Mouse (Mus musculus) forebrain, embryonic 11.5 days (tissue): ENCODE measurements around the gene Slc15a3. TPM values are rescaled to one million over a fixed set of nuclear protein-coding genes. Genes with fewer than 3 reads are reported as not detected.

Experiments
- ATAC-seq: fragments of 200-750 bp; cut with Nextera tagmentation; replicated peaks from 2 replicates; pipeline ENCODE4 v1.8.0; 2017; ENCODE audit warnings: moderate TSS enrichment; ENCODE audit not compliant: low FRiP score
- DNase-seq: peaks from one replicate; pipeline ENCODE4 v3.0.0-alpha.2; 2017; ENCODE audit warnings: low spot score
- H3K27ac ChIP-seq: fragments of 300-500 bp; sonication (generic); 2 replicates; pipeline ENCODE4 v1.5.1; 2014; ENCODE audit warnings: low read depth, low read length
- H3K27me3 ChIP-seq: fragments of 300-500 bp; sonication (generic); 2 replicates; pipeline ENCODE4 v1.6.1; 2014; ENCODE audit warnings: mild to moderate bottlenecking, low read length, mixed read lengths; ENCODE audit not compliant: control insufficient read depth, insufficient read depth
- H3K36me3 ChIP-seq: fragments of 300-500 bp; sonication (generic); 2 replicates; pipeline ENCODE4 v1.6.1; 2014; ENCODE audit warnings: mild to moderate bottlenecking, low read length, moderate library complexity, mixed read lengths; ENCODE audit not compliant: control insufficient read depth, insufficient read depth
- H3K4me1 ChIP-seq: fragments of 300-500 bp; sonication (generic); replicated peaks from 2 replicates; pipeline ENCODE4 v1.6.1; 2014; ENCODE audit warnings: low read length, mixed read lengths; ENCODE audit not compliant: control insufficient read depth, insufficient read depth
- H3K4me2 ChIP-seq: fragments of 300-500 bp; sonication (generic); 2 replicates; pipeline ENCODE4 v1.6.1; 2014; ENCODE audit warnings: low read depth, mild to moderate bottlenecking, low read length, moderate library complexity, mixed read lengths; ENCODE audit not compliant: severe bottlenecking
- H3K4me3 ChIP-seq: fragments of 300-500 bp; sonication (generic); 2 replicates; pipeline ENCODE4 v1.5.1; 2014; ENCODE audit warnings: low read depth, low read length
- H3K9ac ChIP-seq: fragments of 300-500 bp; sonication (generic); 2 replicates; pipeline ENCODE4 v1.6.1; 2014; ENCODE audit warnings: low read length
- H3K9me3 ChIP-seq: fragments of 300-500 bp; sonication (generic); 2 replicates; pipeline ENCODE4 v1.6.1; 2016; ENCODE audit warnings: low read length, mixed read lengths; ENCODE audit not compliant: control insufficient read depth
- WGBS: fragments of 180-500 bp; shearing (Covaris S2); extraction: QIAGEN DNeasy Blood & Tissue Kit; methylation state at CpG from one replicate; pipeline ENCODE4 v1.1.7; 2014; 5-methylcytosine and 5-hydroxymethylcytosine counted together
- polyA plus RNA-seq: library from polyadenylated mRNA; unstranded; fragments of >200 nt; fragmentation: Nextera tagmentation; extraction: Ambion mirVana; gene quantifications from 2 replicates; pipeline ENCODE4 v1.2.1, GENCODE M21; 2014

Slc15a3 gene
- polyA plus RNA-seq, 1 experiment from 2014 or later, result 0.19 TPM

GRCm38 (mm10) chr19:10804850-10805660 lies 34.5 kb upstream of the Slc15a3 start:
- ATAC-seq (no peak), DNase-seq (no peak)
- H3K4me1 ChIP-seq, result no peaks in the 10 kb centered on the region
- no peak overlapping the region for H3K9ac ChIP-seq
- WGBS, result 75% methylated on average over 2 of the region's 2 CpGs
- H3K36me3 ChIP-seq, result no peaks in the 10 kb centered on the region
- no peaks in the 10 kb centered on the region for H3K9me3 ChIP-seq
- no peak overlapping the region for H3K27ac ChIP-seq
- no peak overlapping the region for H3K4me3 ChIP-seq
- H3K27me3 ChIP-seq, result no peaks in the 10 kb centered on the region
- H3K4me2 ChIP-seq, result no peak overlapping the region

- no peak for DNase-seq
- Histone ChIP-seq H3K4me2 (no peak overlapping the region), H3K4me1 (no peaks in the 10 kb centered on the region), H3K36me3 (no peaks in the 10 kb centered on the region), H3K9ac (no peak overlapping the region), H3K9me3 (no peaks in the 10 kb centered on the region), H3K27me3 (no peaks in the 10 kb centered on the region), H3K27ac (no peak overlapping the region), H3K4me3 (no peak overlapping the region)
- 92% methylated on average over 11 of the region's 11 CpGs for WGBS
- no peak for ATAC-seq
Measured at GRCm38 (mm10) chr19:10805661-10806285, 33.8 kb upstream of the Slc15a3 start.

DNA sequence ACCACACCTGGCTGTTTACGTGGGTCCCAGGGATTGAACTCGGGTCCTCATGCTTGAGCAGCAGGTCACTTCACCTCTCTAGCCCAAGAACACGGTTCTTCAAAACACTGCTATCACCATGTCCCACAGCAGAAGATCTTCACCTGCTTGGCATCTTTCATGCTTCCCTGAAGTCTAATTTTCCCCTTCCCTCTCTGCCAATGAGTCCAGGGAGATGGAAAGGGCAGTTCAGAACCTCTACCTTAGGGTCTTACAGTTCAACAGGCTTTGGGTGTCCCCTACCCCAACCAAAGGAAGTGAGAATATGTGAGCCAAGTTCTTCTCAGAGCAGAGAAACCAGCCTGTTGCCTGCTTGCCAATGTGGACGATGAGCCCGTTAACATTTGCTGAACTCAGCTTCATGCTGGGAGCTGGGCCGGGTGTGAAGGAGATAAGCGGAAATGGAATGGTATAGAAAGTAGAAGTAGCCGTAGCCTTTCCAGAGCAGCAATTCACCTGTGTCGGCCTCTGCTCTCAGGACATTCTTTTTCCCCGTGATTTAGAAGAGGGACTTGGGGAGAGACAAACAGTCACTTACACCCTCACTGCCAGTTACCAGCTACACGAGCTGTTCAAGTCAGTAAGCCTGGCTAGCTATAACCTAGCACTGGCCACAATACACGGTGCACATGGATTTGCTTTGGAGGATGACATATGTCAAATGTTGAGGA lies 30.8 kb upstream of the Slc15a3 start:
- Histone ChIP-seq H3K4me1 (no peaks in the 10 kb centered on the region), H3K27me3 (no peaks in the 10 kb centered on the region), H3K27ac (no peak overlapping the region), H3K36me3 (no peaks in the 10 kb centered on the region), H3K9ac (no peak overlapping the region), H3K4me2 (no peak overlapping the region), H3K9me3 (no peaks in the 10 kb centered on the region), H3K4me3 (no peak overlapping the region)
- no peak for DNase-seq
- ATAC-seq, result no peak
- WGBS, result 90% methylated on average over 12 of the region's 12 CpGs

DNA sequence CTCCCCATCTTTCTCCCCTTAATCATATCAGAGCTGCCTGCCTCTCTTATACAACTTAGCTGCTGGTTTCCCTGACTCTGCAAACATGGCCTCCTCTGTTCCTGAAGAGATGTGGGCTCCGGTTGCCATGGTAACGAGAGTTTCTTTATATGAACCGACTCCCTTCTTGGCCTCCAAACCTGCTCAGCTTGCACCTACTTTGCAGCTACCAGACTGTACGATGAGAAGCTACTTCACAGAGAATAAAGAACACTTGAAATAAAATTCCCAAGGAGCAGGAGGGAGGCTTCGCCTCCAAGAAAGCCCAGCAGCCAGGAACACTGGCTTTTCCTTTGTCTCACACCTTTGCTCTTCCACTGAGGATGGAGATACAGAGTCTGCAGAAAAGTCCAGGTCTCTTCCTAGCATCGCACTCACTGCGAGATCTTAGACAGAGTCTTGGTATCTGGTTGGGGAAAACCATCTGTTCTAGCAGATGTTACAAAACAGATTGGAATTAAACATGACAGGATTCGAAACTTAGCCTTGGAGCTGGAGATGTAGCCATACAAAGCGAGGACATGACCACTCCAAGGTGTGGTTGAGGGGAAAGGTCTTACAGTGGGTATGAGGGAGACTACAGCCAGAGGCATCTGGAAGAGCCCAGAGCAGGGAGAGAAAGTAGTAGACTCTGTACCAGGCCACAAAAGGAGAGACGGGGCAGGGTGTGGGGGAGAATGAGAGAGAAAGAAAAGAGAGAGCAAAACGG lies 29.9 kb upstream of the Slc15a3 start:
- DNase-seq (no peak), ATAC-seq (no peak; the same call in 1 of the 2 replicates)
- H3K27me3 ChIP-seq, result no peaks in the 10 kb centered on the region
- H3K9me3 ChIP-seq, result no peaks in the 10 kb centered on the region
- H3K9ac ChIP-seq, result no peak overlapping the region
- 81% methylated on average over 11 of the region's 11 CpGs for WGBS
- no peaks in the 10 kb centered on the region for H3K4me1 ChIP-seq
- no peak overlapping the region for H3K4me3 ChIP-seq
- no peaks in the 10 kb centered on the region for H3K36me3 ChIP-seq
- H3K4me2 ChIP-seq, result no peak overlapping the region
- no peak overlapping the region for H3K27ac ChIP-seq

- 75% methylated on average over 4 of the region's 4 CpGs for WGBS
- DNase-seq (no peak), ATAC-seq (no peak)
- Histone ChIP-seq H3K27me3 (no peaks in the 10 kb centered on the region), H3K4me2 (no peak overlapping the region), H3K4me1 (no peaks in the 10 kb centered on the region), H3K27ac (no peak overlapping the region), H3K9ac (no peak overlapping the region), H3K4me3 (no peak overlapping the region), H3K36me3 (no peaks in the 10 kb centered on the region), H3K9me3 (no peaks in the 10 kb centered on the region)
Measured at GRCm38 (mm10) chr19:10810176-10810492, 29.4 kb upstream of the Slc15a3 start.

DNA sequence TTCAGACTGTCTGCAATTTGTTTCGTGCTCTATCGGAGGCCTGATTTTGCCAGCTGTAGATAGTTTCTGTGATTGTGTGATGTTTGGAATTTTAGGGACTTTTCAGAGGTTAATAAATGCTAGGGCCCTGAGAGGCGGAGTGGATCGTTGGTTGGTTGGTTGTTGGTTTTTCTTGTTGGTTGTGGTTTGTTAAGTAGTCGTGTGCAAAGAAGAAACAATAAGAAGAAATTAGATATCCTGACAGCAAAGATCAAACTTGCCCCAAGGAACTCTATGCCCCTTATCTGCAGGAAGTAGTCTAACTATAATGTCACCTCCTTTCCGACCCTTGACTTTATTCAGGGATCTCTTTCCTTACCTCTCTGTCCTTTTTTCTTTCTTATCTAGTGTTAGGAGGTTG lies 28.1 kb upstream of the Slc15a3 start:
- Histone ChIP-seq H3K36me3 (no peaks in the 10 kb centered on the region), H3K27me3 (no peaks in the 10 kb centered on the region), H3K27ac (no peak overlapping the region), H3K4me1 (no peaks in the 10 kb centered on the region), H3K4me2 (no peak overlapping the region), H3K9me3 (no peaks in the 10 kb centered on the region), H3K4me3 (no peak overlapping the region), H3K9ac (no peak overlapping the region)
- 87% methylated on average over 6 of the region's 6 CpGs for WGBS
- ATAC-seq (no peak), DNase-seq (no peak)

- Histone ChIP-seq H3K9me3 (no peaks in the 10 kb centered on the region), H3K27me3 (no peaks in the 10 kb centered on the region), H3K4me3 (no peak overlapping the region), H3K4me1 (0 out of 2 replicates have a peak, but pooled peaks cover under 1% of the 10 kb centered on the region), H3K36me3 (no peaks in the 10 kb centered on the region), H3K4me2 (no peak overlapping the region), H3K9ac (no peak overlapping the region), H3K27ac (no peak overlapping the region)
- DNase-seq (no peak), ATAC-seq (no peak)
- WGBS, result 94% methylated on average over 5 of the region's 5 CpGs
Measured at GRCm38 (mm10) chr19:10813039-10813438, 26.5 kb upstream of the Slc15a3 start.

- Histone ChIP-seq H3K9me3 (no peaks in the 10 kb centered on the region), H3K4me2 (no peak overlapping the region), H3K27ac (no peak overlapping the region), H3K9ac (no peak overlapping the region), H3K4me3 (no peak overlapping the region), H3K36me3 (no peaks in the 10 kb centered on the region), H3K27me3 (no peaks in the 10 kb centered on the region), H3K4me1 (0 out of 2 replicates have a peak, but pooled peaks cover 3% of the 10 kb centered on the region)
- WGBS, result 74% methylated on average over 7 of the region's 7 CpGs
- ATAC-seq (no peak), DNase-seq (no peak)
Measured at GRCm38 (mm10) chr19:10813905-10814304, 25.6 kb upstream of the Slc15a3 start.
